Mouse (Mus musculus) stomach, postnatal 0 days (tissue): ENCODE measurements around the gene Myh3. TPM values are rescaled to one million over a fixed set of nuclear protein-coding genes. Genes with fewer than 3 reads are reported as not detected.

ENCODE experiments used
- ATAC-seq: fragments of 200-750 bp; cut with Nextera tagmentation; 2 replicates; pipeline ENCODE4 v1.8.0; 2017; ENCODE audit not compliant: low FRiP score, low TSS enrichment
- DNase-seq: peaks from one replicate; pipeline ENCODE4 v3.0.0-alpha.2; 2016; ENCODE audit warnings: low spot score
- H3K27ac ChIP-seq: fragments of 300-500 bp; sonication (generic); replicated peaks from 2 replicates; pipeline ENCODE4 v1.5.1; 2014; ENCODE audit warnings: mild to moderate bottlenecking, control low read depth
- H3K27me3 ChIP-seq: fragments of 300-500 bp; sonication (generic); 2 replicates; pipeline ENCODE4 v1.6.1; 2014; ENCODE audit warnings: low read length; ENCODE audit not compliant: control insufficient read depth, insufficient read depth
- H3K36me3 ChIP-seq: fragments of 300-500 bp; sonication (generic); 2 replicates; pipeline ENCODE4 v1.6.1; 2014; ENCODE audit warnings: low read length, mixed read lengths; ENCODE audit not compliant: control insufficient read depth, insufficient read depth
- H3K4me1 ChIP-seq: fragments of 300-500 bp; sonication (generic); replicated peaks from 2 replicates; pipeline ENCODE4 v1.6.1; 2014; ENCODE audit warnings: antibody characterized with exemption; ENCODE audit not compliant: control insufficient read depth, insufficient read depth
- H3K4me2 ChIP-seq: fragments of 300-500 bp; sonication (generic); replicated peaks from 2 replicates; pipeline ENCODE4 v1.6.1; 2014; ENCODE audit warnings: low read depth, mild to moderate bottlenecking, control low read depth, moderate library complexity
- H3K4me3 ChIP-seq: fragments of 300-500 bp; sonication (generic); 2 replicates; pipeline ENCODE4 v1.5.1; 2014; ENCODE audit warnings: low read depth, low read length, control low read depth
- H3K9ac ChIP-seq: fragments of 300-500 bp; sonication (generic); 2 replicates; pipeline ENCODE4 v1.6.1; 2014; ENCODE audit warnings: mild to moderate bottlenecking, low read length, control low read depth, mixed read lengths
- H3K9me3 ChIP-seq: fragments of 300-500 bp; sonication (generic); 2 replicates; pipeline ENCODE4 v1.6.1; 2016; ENCODE audit warnings: low read length; ENCODE audit not compliant: control insufficient read depth
- CTCF ChIP-seq: IDR thresholded peaks from 2 replicates; pipeline ENCODE4 v1.5.1; 2016; ENCODE audit warnings: antibody characterized with exemption, low read depth, mild to moderate bottlenecking, moderate library complexity
- EP300 ChIP-seq: optimal IDR thresholded peaks from 2 replicates; pipeline ENCODE3; 2016; ENCODE audit warnings: antibody characterized with exemption
- whole genome bisulfite sequencing: fragments of 180-500 bp; shearing (Covaris S2); extraction: QIAGEN DNeasy Blood & Tissue Kit; methylation state at CpG from one replicate; pipeline ENCODE4 v1.1.7; 2014; 5-methylcytosine and 5-hydroxymethylcytosine counted together
- polyA plus RNA-seq: library from polyadenylated mRNA; unstranded; fragments of >200 nt; fragmentation: Nextera tagmentation; extraction: Ambion mirVana; gene quantifications from 2 replicates; pipeline ENCODE4 v1.2.1, GENCODE M21; 2015

Gene Myh3
- polyA plus RNA-seq, 1 experiment from 2014 or later = 0.91 TPM

DNA sequence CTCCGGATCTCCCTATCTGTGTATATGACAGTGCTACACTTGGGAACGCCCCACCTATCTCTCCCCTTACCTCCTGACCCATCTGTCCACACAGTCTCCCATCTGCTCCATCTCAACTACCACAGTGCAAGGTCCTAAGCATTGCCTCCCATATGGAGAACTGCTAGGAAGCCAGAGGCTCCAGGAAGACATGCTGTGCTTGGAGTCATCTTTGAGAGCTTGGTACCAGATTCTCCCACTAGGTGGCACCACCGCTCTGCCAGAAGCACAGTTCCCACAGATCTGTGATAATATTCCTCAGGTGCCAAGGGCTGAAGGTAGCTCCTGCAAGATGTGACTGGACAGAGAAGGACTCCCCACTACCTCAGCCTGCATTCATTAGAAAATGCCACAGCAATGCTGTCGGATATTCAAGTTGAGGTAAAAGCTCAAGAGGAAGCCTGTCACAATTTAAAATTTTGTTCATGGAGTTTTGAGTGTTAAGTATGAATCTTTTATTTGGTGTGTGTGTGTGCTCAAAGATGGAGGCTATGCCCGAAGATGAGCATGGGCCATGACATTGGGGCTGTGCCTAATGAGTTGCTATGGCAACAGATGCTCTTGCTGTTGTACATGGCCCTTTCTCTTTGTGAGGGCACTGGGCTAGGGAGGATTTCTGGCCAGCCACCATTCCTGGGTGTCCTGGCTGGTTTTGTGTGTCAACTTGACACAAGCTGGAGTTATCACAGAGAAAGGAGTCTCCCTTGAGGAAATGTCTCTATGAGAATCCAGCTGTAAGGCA, 32.3 kb downstream of the Myh3 start:
- no peak for TF ChIP-seq EP300
- peak; percentile 94 for TF ChIP-seq CTCF
- Histone ChIP-seq H3K27me3 (no peaks in the 10 kb centered on the region), H3K9me3 (no peaks in the 10 kb centered on the region), H3K36me3 (no peaks in the 10 kb centered on the region), H3K9ac (no peak overlapping the region), H3K4me3 (no peak overlapping the region), H3K4me2 (no peak overlapping the region), H3K27ac (no peak overlapping the region), H3K4me1 (no peaks in the 10 kb centered on the region)
- DNase-seq (peak; percentile 81), ATAC-seq (peak; percentile 44; the same call in 1 of the 2 replicates)
- WGBS = 34% methylated on average over 5 of the region's 5 CpGs

DNA sequence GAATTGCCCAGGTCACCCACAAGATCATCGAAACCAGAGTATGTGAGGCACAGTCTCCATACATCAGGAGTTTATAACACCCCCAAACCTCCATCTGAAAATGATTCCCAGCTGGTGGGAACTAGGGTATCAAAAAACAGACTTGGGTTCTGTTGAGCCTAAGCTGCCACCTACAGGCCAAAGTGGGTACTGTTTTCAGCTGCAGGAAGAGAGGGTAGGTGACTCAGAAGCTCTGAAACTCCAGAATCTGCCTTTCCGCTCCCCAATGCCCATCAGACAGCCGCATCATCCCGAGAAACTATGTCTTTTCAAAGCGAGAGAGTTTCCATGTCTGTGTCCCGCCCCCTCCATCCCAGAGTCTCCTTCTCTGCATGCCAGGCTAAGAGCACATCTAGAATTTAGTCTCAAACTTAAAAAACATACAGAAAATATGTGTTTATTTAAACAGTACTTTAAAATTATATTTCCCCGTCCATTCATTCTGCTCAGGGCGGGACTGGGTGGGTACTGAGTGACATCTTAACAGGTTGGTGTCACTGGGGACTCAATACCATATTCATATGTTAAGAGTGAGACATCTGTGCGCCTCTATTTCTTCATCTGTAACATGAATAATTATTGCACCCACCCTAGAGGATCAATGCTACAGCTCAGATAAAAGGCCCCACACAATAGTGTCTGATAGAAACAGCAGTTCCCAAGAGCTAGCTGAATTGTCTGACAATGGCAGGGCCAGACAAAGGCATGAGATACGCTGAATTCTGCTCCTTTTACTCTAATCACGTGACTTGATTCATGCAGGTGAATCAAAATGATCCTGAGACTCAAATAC, 34.1 kb downstream of the Myh3 start:
- H3K36me3 ChIP-seq = no peaks in the 10 kb centered on the region
- WGBS = 35% methylated on average over 11 of the region's 11 CpGs
- H3K9ac ChIP-seq = no peak overlapping the region
- H3K4me1 ChIP-seq = no peaks in the 10 kb centered on the region
- TF ChIP-seq EP300 (no peak), CTCF (peak; percentile 87)
- H3K4me3 ChIP-seq = no peak overlapping the region
- H3K27me3 ChIP-seq = no peaks in the 10 kb centered on the region
- ATAC-seq (no peak), DNase-seq (peak; percentile 77)
- no peaks in the 10 kb centered on the region for H3K9me3 ChIP-seq
- H3K4me2 ChIP-seq = no peak overlapping the region
- H3K27ac ChIP-seq = no peak overlapping the region

DNA sequence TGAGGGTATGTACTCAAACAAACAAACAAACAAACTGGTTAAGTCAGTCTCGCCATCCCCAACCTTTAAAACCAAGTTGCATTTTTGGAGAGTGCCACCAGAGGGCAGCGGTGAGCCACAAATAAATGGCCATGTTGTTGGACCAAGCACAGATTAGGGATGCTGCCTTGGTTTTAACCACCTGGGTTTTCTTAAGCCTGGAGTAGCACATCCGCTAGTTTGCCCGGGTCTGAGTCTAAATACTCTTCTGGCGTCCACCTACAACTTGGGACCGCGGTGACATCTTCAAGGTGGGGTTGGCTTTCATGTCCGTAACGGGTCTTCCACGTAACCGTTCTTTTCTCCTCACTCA, 34.7 kb downstream of the Myh3 start:
- H3K27ac ChIP-seq = no peak overlapping the region
- TF ChIP-seq EP300 (no peak), CTCF (peak; percentile 93)
- DNase-seq = peak; percentile 71
- no peaks in the 10 kb centered on the region for H3K36me3 ChIP-seq
- no peaks in the 10 kb centered on the region for H3K9me3 ChIP-seq
- H3K9ac ChIP-seq = no peak overlapping the region
- H3K4me1 ChIP-seq = no peaks in the 10 kb centered on the region
- no peak for ATAC-seq
- no peak overlapping the region for H3K4me2 ChIP-seq
- no peaks in the 10 kb centered on the region for H3K27me3 ChIP-seq
- H3K4me3 ChIP-seq = no peak overlapping the region
- 39% methylated on average over 11 of the region's 11 CpGs for WGBS

DNA sequence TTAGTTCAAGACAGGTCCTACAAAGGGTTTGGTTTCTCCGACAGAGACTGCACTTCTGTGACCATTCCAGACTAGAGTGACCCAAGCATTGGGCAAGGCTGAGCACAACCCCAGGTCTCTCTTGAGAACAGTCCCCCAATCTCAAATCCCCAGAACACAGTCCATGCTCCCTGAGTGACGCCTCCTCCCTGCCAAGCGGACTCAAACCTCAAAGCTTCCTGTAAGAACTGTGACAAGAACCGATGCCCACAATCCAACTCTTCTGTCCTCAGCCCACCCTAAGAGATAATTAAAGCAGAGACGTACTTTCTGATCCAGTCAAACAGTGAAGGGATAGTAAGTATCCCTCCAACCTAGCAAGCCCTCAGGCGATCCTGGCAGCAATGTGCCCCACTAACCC, 35.3 kb downstream of the Myh3 start:
- H3K4me1 ChIP-seq = no peaks in the 10 kb centered on the region
- WGBS = 91% methylated on average over 6 of the region's 6 CpGs
- TF ChIP-seq EP300 (no peak), CTCF (no peak)
- no peak for ATAC-seq
- no peak overlapping the region for H3K9ac ChIP-seq
- no peak overlapping the region for H3K27ac ChIP-seq
- no peak overlapping the region for H3K4me2 ChIP-seq
- no peaks in the 10 kb centered on the region for H3K9me3 ChIP-seq
- DNase-seq = no peak
- H3K27me3 ChIP-seq = no peaks in the 10 kb centered on the region
- no peaks in the 10 kb centered on the region for H3K36me3 ChIP-seq
- no peak overlapping the region for H3K4me3 ChIP-seq

DNA sequence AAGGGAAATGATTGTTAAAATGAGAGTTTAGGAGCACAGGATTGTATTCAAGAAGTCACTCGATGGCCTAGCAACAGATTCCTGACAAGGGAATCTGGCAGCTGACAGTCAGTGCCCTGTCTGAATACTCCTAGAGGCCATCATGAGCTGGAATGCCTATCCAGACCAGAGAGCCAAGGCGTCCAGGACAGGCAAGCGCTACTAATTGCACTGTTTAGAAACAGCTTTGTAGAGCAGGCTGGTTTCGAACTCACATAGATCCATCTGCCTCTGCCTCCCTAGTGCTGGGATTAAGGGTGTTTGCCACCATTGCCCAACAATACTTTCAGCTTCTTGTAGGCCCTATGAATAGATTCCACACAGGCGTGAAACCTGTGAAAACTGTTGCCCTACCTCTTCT, 36.2 kb downstream of the Myh3 start:
- H3K27ac ChIP-seq = no peak overlapping the region
- H3K4me1 ChIP-seq = no peaks in the 10 kb centered on the region
- H3K4me3 ChIP-seq = no peak overlapping the region
- no peaks in the 10 kb centered on the region for H3K9me3 ChIP-seq
- DNase-seq (no peak), ATAC-seq (no peak)
- 88% methylated on average over 5 of the region's 5 CpGs for WGBS
- H3K4me2 ChIP-seq = no peak overlapping the region
- TF ChIP-seq EP300 = no peak
- TF ChIP-seq CTCF = no peak
- no peaks in the 10 kb centered on the region for H3K27me3 ChIP-seq
- H3K9ac ChIP-seq = no peak overlapping the region
- no peaks in the 10 kb centered on the region for H3K36me3 ChIP-seq

DNA sequence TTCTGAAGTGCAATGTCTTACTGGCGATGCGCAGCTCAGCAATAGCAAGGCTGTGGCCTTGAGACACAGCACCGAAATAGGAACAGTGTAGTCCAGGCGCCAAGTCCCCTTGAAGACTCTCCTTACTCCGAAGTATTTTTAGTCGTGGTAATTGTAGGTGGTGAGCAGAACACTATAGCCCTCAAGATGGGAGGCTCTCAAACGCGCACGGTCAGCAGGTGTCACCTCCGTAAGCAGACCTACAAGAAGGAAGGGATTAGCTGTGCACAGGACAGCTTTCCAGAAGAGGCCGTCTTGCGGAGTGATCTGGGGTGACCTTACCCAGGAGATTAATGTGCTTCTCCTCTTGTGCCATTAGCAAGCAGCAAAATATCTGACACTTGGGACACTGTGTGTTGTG, 36.8 kb downstream of the Myh3 start:
- ATAC-seq (no peak), DNase-seq (no peak)
- WGBS = 81% methylated on average over 12 of the region's 12 CpGs
- Histone ChIP-seq H3K4me1 (no peaks in the 10 kb centered on the region), H3K36me3 (no peaks in the 10 kb centered on the region), H3K27me3 (no peaks in the 10 kb centered on the region), H3K4me2 (no peak overlapping the region), H3K9me3 (no peaks in the 10 kb centered on the region), H3K9ac (no peak overlapping the region), H3K27ac (no peak overlapping the region), H3K4me3 (no peak overlapping the region)
- TF ChIP-seq EP300 = no peak
- no peak for TF ChIP-seq CTCF
